Mouse (Mus musculus) erythroblast, embryonic 14.5 days (primary cell): ENCODE results near the gene Mrpl28.

ENCODE experiments used
- GATA1 ChIP-seq: IDR thresholded peaks from 2 replicates; pipeline ENCODE4 v1.6.1; 2012; ENCODE audit warnings: low read length, inconsistent platforms, mixed read lengths
- TAL1 ChIP-seq: IDR thresholded peaks from 3 replicates; pipeline ENCODE4 v1.6.1; 2012; ENCODE audit warnings: low read length, inconsistent platforms, mixed read lengths

GRCm38 (mm10) chr17:26095121-26095740 is 28.1 kb upstream of the Mrpl28 start, which contains the start of gene Nme4:
- TF ChIP-seq GATA1 (no peak), TAL1 (no peak)
